Mouse (Mus musculus) CD4-positive helper T cell, adult 2 months (primary cell): Measurements from ENCODE around the gene Kctd6.
A peak's percentile ranks its signal among the peaks of the same experiment; 100 is the strongest.
"Not testable (repeated sequence)": the region's sequence is repeated elsewhere in the genome, so short reads cannot be mapped to it uniquely, and the experiment has no call there.

Source experiments
- DNase-seq: peaks from one replicate; pipeline ENCODE4 v3.0.0-alpha.2; 2012; ENCODE audit warnings: low read depth, missing footprints, low spot score

Gene Kctd6

DNA sequence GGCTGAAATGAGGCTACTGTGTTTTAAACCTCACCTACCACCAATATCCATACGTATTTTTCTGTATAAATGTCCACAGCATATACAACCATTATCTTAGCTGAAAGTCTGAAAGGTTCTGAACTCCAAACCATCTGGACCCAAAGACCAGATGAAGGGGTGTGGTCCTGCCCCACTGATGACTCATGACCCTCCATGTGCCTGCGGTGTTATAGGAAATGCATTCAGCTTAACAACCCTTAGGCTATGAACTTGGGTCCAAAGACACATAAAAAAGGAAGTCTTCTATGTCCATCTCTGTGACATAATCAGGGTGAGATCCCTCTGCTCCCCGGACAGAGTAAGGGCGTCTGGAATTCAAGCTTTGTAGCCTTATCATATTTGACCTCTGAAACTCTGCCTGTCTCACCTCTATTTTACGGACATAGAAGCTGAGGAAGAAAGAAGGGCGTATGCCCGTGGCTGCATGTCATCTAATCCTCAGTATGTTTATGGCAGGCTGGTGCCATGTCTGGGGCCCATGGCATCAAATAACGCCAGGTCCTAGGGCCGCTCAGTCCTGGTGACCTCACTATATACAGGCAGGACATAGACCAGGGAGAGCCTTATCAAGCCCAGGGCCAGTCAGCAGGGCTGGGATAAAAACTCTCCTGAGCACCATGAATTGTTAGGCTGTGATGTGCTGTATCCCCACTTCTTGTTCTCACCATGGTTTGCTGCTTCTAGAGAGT lies 36.4 kb downstream of the Kctd6 start:
- no peak for DNase-seq

DNA sequence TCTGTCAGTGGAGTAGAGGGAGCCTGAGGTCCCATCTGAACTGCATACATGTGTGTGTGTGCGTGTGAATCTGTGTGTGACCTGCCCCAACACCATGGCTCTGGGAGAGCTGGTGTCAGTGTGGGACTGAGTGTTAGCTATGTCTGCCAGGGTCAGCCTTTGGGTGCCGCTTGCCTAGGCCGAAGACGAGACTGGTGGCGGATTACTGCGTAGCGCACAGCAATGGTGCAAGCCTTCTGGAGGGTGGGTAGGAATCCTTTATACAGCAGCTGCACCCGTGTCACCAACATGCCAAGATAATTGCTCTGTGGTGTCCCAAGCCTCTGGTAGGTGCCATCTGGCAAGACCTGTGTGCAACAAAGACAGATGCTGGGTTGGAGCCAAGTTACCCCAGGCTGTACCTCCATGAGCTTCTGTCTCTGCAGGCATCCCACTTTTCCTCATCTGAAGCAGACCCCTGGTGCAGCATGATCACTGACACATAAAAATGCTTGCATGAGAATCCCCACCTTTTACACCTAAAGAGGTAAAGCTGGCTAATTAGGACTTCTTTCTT lies 37.5 kb downstream of the Kctd6 start:
- no peak for DNase-seq

DNA sequence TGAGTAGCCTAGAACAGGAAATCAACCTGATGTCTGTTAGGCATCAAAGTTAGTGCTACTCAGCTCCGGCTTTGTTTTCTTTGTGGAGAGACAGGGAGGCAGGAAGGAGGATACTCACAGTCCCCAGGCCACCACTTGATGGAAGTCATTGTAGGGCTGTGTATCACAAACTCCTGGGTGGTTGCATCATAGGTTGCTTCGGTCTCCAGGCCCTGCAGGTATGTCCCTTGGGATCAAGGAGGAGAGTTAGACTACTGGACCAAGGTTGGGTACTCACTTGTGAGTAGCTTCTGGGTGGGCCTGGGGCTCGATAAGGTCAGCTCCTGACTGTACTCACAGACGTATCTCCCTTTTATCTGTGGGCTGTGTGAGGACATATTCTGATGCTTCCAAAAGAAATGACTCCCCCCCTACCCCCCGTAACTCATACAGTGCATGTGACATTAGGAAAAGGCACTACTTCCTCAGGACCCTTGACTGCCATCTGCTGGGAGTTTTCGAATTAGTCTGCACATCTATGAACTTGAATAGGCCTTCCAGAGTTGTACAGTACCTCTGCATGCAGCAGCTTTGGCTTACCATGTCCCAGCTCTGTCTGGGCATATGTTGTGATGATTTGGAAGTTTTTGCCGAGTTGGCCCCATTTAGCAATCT lies 41.3 kb downstream of the Kctd6 start:
- peak; percentile 29 for DNase-seq

DNA sequence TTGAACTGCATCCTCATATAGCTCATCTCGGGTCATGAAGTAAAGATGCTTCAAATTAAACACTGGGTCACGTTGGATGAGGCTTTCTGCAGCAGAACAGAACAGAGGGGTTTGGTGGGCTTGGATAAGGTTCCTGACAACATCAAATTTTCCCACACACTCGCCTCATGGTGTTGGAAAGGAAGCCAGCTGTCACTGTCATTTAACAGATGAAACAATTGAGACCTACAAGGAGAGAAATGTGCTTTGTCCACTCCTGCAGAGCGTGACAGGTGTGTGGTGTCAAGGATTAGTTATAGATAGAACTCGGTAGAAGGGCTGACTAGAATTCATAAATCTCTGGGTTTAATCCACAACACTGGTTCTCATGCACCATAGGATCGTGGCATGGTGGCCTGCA lies 42.1 kb downstream of the Kctd6 start:
- no peak for DNase-seq

DNA sequence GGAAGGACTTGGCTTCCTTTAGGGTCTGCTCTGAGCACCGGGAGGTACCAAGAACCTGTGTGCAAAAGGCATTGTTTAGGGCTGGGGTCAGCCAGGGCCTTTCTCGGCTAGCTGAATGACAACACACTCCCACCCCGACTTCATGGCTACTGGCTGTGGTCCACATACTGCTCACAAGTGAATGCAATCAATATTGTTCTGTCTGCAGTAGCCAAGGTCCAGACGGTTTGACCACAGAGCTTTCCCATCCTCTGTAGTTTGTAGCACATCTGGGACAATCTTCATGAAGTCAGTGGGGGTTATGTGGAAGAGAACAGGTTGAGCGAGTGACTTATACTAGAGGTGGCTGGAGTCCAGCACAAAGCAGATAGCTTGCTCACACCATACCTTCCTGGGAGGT lies 42.9 kb downstream of the Kctd6 start:
- DNase-seq: no peak

DNA sequence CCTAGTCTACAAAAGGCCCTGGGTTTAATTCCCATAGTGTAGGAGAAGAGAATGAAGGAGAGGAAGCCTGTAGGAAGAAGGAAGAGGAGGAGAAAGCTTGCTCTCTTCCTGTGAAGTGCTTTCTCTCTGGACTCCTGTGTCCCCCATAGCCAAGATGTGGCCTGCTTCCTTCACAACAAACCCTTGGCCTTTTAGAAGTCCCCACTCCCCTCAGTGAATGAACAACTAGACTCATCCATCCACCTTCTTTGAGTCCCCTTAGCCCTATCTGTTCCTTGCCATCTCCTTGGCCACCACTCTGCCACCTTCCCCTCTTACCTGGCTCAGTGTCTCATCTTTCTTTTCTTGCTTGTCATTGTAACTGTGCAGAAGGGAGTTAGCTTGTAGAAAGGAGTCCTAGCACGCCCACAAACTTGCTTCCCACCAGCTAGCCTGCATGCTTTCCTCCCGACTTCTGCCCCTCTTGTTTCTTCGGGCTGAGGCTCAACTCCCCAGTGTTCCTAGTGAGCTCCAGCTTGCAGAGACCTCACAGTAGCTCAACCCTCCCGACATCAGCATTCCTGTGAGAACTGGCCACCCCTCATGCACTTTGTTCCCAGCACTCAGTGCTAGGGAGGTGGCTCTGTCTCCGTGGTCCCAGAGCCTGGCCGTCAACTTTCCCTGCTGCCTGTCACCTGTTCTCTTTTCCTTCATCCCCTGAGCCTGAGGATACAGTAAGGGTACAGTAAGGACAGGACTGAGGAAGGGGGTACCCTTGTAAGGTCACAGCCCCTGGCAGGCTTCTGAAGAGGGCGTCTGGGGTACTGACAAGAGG lies 43.8 kb downstream of the Kctd6 start:
- DNase-seq: no peak

DNA sequence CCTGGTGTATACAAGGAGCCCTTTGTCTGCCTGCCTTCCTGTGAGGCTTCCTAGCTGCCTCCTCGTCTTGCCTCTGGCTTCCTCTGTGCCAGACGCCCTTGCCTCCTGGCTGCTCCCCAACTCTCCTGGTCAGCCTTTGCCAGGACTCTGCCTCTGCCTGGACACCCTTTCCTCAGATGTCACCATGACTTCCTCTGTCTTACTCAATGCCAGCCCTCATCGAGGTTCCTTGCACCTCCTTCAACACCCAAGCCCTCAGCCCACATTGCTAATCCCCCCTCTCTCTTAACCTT lies 44.3 kb downstream of the Kctd6 start:
- no peak for DNase-seq

DNA sequence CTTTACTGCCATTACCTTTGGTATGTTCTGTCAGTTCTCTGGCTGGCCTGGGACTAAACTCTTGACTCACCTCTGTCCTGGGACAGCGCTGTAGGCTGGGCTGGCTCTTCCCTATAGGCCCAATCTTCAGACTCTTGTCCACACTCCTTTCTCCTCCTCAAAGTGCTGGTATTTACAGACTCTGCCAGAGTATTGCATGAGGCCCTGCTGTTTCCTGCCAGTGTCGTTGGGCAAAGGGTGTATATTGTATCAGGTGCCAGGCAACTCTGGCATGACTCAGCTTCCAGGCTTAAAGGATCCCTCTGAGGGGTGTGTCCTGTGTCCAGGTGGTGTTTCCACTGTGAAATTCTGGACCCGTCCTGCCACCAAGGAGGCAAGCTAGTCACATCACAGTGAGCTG lies 44.8 kb downstream of the Kctd6 start:
- DNase-seq: no peak

DNA sequence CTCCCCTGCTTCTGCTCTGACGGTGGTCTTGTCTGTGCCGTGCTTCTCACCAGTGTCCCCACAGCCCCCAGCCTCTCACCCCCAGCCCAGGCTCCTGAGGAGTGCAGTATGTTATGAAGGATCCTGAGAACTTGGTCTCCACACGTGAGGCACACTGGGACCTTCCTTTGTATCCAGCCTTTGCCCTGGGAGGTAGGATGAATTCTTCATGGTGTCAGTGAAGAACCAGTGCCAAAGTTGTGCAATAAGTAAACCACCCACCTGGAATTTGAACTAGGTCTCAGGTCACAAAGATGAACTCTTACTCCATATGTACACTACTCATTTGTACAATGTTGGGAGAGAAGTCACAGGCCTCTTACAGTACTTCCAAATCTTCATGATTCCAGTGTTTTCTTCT lies 45.2 kb downstream of the Kctd6 start, which contains the start of gene Acox2:
TSS of gene Acox2 (minus strand) at position 188 of the 400 bp plus-strand sequence.
- DNase-seq: no peak

DNA sequence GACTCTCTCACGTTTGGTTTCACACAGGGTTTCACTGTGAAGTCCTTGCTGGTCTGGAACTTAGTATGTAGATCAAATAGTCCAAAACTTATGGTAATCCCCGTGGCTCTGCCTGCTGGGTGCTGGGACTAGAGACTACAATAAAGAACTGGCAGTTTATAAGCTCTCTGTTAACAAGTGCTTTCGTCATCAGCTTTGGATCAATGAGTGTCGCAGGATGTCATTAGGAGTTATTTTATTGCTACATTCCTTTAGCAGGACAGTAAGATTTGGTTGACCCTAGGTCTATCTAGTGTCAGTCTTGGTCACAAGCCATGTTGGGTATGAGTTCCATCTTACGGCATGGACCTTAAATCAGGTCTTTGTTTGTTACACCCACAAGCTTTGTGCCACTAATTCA lies 46.3 kb downstream of the Kctd6 start:
- DNase-seq: no peak

DNA sequence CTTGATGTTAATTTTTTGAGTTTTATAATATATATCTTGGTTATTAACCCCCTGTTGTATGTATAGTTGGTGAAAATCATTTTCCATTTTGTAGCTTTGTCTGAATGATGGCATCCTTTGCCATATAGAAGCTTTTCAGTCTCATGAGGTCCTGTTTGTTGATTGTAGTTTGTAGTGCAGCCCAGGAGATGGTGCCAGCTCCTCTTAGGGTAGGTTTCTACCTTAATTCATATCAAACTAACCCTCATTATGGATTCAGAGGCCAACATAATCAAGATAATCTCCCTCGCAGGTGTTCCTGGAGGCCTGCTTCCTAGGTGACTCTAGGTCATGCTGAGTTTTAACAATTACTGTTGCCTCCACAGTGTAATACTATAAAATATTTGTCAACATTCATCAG lies 48.3 kb downstream of the Kctd6 start:
- DNase-seq: no peak

DNA sequence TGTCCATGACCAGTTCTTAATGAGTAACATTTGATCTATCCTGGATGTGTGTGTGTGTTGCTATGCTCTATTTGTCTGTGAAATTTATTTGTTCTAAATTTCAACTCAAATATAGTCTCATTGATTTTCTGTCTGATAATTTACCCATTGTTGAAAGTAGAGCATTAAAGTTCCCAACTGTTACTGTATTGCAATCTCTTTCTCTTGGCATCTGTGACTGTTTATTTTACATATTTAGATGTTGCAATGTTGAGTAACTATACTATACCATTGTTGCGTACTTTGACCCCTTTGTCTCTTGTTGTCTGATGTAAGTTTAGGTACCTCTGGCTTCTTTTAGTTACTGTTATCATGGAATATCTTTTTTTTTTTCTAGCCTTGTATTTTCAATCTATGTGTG lies 50.4 kb downstream of the Kctd6 start:
- no peak for DNase-seq

DNA sequence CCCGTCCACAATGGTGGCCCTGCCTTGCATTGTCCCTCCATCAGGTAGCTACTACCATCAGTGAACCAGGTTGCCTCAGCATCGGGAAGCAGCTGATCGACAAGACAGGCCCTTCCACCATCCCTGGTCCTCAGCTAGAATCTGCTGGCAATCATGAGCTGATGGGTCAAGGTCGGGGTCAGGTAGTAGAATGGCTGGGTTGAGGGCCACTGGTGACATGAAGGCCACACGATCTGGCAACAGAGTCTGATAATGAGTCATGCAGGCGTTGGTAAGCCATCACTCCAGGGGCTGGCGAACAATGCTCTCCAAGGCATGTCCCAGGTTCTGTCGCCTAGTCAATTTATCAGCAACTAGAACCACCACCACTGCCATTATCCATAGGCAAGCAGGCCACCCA lies 57.3 kb downstream of the Kctd6 start:
- not testable (repeated sequence) for DNase-seq
